Mouse (Mus musculus) left cerebral cortex, postnatal 4 days (tissue): ENCODE measurements at regions not wholly inside any gene's neighbourhood (a gene's known extent, or its start where the extent isn't known, plus 50 kb on each side); places are given as distances from the start of the nearest gene placed in this dataset.

Experiments
- DNase-seq: peaks from one replicate; pipeline ENCODE4 v3.0.0-alpha.2; 2022
- intact Hi-C: fragments of 180-260 bp; cut with DNase I; formaldehyde crosslinking; loops from one replicate; pipeline ENCODE4 v1.15.1; 2025

- DNase-seq, result no peak
- intact Hi-C loops, result no loop called here
Measured at GRCm38 (mm10) chr2:106527008-106527407, 166.1 kb upstream of the Mpped2 start.

GRCm38 (mm10) chr2:106529247-106529646 lies 163.8 kb upstream of the Mpped2 start:
- intact Hi-C loops, result no loop called here
- no peak for DNase-seq

- intact Hi-C loops, result no loop called here
- DNase-seq, result no peak
Measured at GRCm38 (mm10) chr2:106529746-106530145, 163.3 kb upstream of the Mpped2 start.

- intact Hi-C loops, result no loop called here
Measured at GRCm38 (mm10) chr2:106538329-106538728, 154.7 kb upstream of the Mpped2 start.

GRCm38 (mm10) chr2:106540176-106540575 lies 152.9 kb upstream of the Mpped2 start:
- intact Hi-C loops, result no loop called here
- DNase-seq, result no peak

More at GRCm38 (mm10) chr2:106538329-106538728, 154.7 kb upstream of the Mpped2 start:
- no peak for DNase-seq

GRCm38 (mm10) chr2:106547117-106547516 lies 146.0 kb upstream of the Mpped2 start:
- intact Hi-C loops, result no loop called here
- DNase-seq, result no peak

- no peak for DNase-seq
- intact Hi-C loops, result no loop called here
Measured at GRCm38 (mm10) chr2:106553666-106554065, 139.4 kb upstream of the Mpped2 start.

GRCm38 (mm10) chr2:106561571-106562090 lies 131.4 kb upstream of the Mpped2 start:
- intact Hi-C loops, result no loop called here
- DNase-seq, result no peak

GRCm38 (mm10) chr2:106570226-106570625 lies 122.8 kb upstream of the Mpped2 start:
- no peak for DNase-seq
- intact Hi-C loops, result no loop called here

- intact Hi-C loops, result no loop called here
- no peak for DNase-seq
Measured at GRCm38 (mm10) chr2:106571346-106571745, 121.7 kb upstream of the Mpped2 start.

GRCm38 (mm10) chr2:106571913-106572312 lies 121.2 kb upstream of the Mpped2 start:
- intact Hi-C loops, result no loop called here

GRCm38 (mm10) chr2:106576746-106577323 lies 116.2 kb upstream of the Mpped2 start:
- no peak for DNase-seq
- intact Hi-C loops, result no loop called here

More at GRCm38 (mm10) chr2:106571913-106572312, 121.2 kb upstream of the Mpped2 start:
- DNase-seq, result no peak

GRCm38 (mm10) chr2:106578062-106578461 lies 115.0 kb upstream of the Mpped2 start:
- no peak for DNase-seq
- intact Hi-C loops, result no loop called here

GRCm38 (mm10) chr2:106580663-106581062 lies 112.4 kb upstream of the Mpped2 start:
- peak; percentile 78 for DNase-seq
- intact Hi-C loops, result no loop called here

GRCm38 (mm10) chr2:106621251-106621650 lies 71.8 kb upstream of the Mpped2 start:
- intact Hi-C loops, result no loop called here
- DNase-seq, result no peak

- DNase-seq, result peak; percentile 6
- intact Hi-C loops, result no loop called here
Measured at GRCm38 (mm10) chr2:106622326-106622725, 70.7 kb upstream of the Mpped2 start.

GRCm38 (mm10) chr2:106623680-106624079 lies 69.4 kb upstream of the Mpped2 start:
- intact Hi-C loops, result no loop called here

GRCm38 (mm10) chr2:106631986-106632385 lies 61.1 kb upstream of the Mpped2 start:
- intact Hi-C loops, result no loop called here
- DNase-seq, result no peak

More at GRCm38 (mm10) chr2:106623680-106624079, 69.4 kb upstream of the Mpped2 start:
- DNase-seq, result no peak
